Mouse (Mus musculus) midbrain, embryonic 14.5 days (tissue): Measurements from ENCODE around the gene Tmem119. TPM values are rescaled to one million over a fixed set of nuclear protein-coding genes. Genes with fewer than 3 reads are reported as not detected.

Experiments
- ATAC-seq: fragments of 200-750 bp; cut with Nextera tagmentation; 2 replicates; pipeline ENCODE4 v1.8.0; 2017; ENCODE audit warnings: moderate number of reproducible peaks, moderate library complexity; ENCODE audit not compliant: low FRiP score, low TSS enrichment
- DNase-seq: peaks from one replicate; pipeline ENCODE4 v3.0.0-alpha.2; 2015
- H3K27ac ChIP-seq: fragments of 300-500 bp; sonication (generic); replicated peaks from 2 replicates; pipeline ENCODE4 v1.5.1; 2014; ENCODE audit warnings: mild to moderate bottlenecking, low read depth, low read length, moderate library complexity
- H3K27me3 ChIP-seq: fragments of 300-500 bp; sonication (generic); 2 replicates; pipeline ENCODE4 v1.6.1; 2014; ENCODE audit warnings: low read length, control low read depth, mixed read lengths; ENCODE audit not compliant: control insufficient read depth, insufficient read depth
- H3K36me3 ChIP-seq: fragments of 300-500 bp; sonication (generic); 2 replicates; pipeline ENCODE4 v1.6.1; 2014; ENCODE audit warnings: low read length, control low read depth; ENCODE audit not compliant: control insufficient read depth, insufficient read depth
- H3K4me1 ChIP-seq: fragments of 300-500 bp; sonication (generic); 2 replicates; pipeline ENCODE4 v1.6.1; 2014; ENCODE audit warnings: mild to moderate bottlenecking, antibody characterized with exemption, low read length, control low read depth; ENCODE audit not compliant: control insufficient read depth, insufficient read depth
- H3K4me2 ChIP-seq: fragments of 300-500 bp; sonication (generic); 2 replicates; pipeline ENCODE4 v1.6.1; 2014; ENCODE audit warnings: mild to moderate bottlenecking, low read length, moderate library complexity
- H3K4me3 ChIP-seq: fragments of 300-500 bp; sonication (generic); replicated peaks from 2 replicates; pipeline ENCODE4 v1.5.1; 2014; ENCODE audit warnings: low read depth, low read length
- H3K9ac ChIP-seq: fragments of 300-500 bp; sonication (generic); replicated peaks from 2 replicates; pipeline ENCODE4 v1.6.1; 2014; ENCODE audit warnings: mild to moderate bottlenecking, low read length, moderate library complexity
- H3K9me3 ChIP-seq: fragments of 300-500 bp; sonication (generic); 2 replicates; pipeline ENCODE4 v1.6.1; 2016; ENCODE audit warnings: low read length, control low read depth, mixed read lengths; ENCODE audit not compliant: control insufficient read depth
- WGBS: fragments of 180-500 bp; shearing (Covaris S2); extraction: QIAGEN DNeasy Blood & Tissue Kit; methylation state at CpG from one replicate; pipeline ENCODE4 v1.1.7; 2014; 5-methylcytosine and 5-hydroxymethylcytosine counted together
- polyA plus RNA-seq: library from polyadenylated mRNA; unstranded; fragments of >200 nt; fragmentation: Nextera tagmentation; extraction: Ambion mirVana; gene quantifications from 2 replicates; pipeline ENCODE4 v1.2.1, GENCODE M21; 2014

The Tmem119 gene
- polyA plus RNA-seq, 1 experiment from 2014 or later, result 3.2 TPM

DNA sequence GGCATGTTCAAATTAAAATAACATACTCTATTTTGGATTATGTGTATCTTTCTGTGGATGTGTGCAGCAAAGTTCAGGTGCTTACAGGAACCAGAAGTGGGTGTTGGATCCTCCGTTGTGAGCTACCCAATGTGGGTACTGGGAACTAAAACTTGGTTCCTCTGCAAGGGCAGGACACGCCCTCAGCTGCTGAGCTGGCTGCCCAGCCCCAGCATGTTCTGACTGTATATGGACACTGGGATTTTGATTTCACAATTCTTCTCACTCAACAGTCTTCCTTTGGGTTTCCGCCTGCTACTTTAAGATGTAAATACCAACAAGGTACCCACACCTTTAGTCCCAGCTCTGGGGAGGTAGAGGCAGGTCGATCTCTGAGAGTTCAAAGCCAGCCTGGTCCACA is 40.1 kb upstream of the Tmem119 start:
- ATAC-seq, result no peak
- no peak for DNase-seq
- Histone ChIP-seq H3K4me1 (no peaks in the 10 kb centered on the region), H3K27me3 (no peaks in the 10 kb centered on the region), H3K4me2 (no peak overlapping the region), H3K9ac (no peak overlapping the region), H3K27ac (no peak overlapping the region), H3K4me3 (no peak overlapping the region), H3K9me3 (no peaks in the 10 kb centered on the region), H3K36me3 (peaks cover 43% of the 10 kb centered on the region)
- WGBS, result 92% methylated on average over 4 of the region's 4 CpGs

DNA sequence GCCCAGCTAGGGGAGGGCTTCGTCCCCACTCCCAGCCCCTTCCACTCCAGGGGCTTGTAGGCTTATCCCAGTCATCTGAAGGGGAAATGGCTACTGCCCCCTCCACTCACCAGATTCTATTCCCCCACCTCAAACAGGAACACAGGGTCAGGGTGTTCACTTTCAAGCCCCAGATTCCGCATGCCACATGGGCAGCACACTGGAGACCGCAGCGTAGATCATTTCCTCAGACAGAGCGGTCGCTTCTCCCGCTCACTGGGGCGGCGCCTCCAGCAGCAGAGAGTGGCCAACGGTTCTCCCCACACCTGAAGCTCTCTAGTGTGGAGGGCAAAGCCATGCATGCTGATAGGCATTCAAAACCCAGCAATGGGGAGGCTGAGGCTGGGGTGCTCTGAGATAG is 36.6 kb upstream of the Tmem119 start:
- Histone ChIP-seq H3K36me3 (peaks cover 9% of the 10 kb centered on the region), H3K9ac (no peak overlapping the region), H3K27ac (no peak overlapping the region), H3K4me3 (no peak overlapping the region), H3K27me3 (no peaks in the 10 kb centered on the region), H3K4me2 (no peak overlapping the region), H3K4me1 (no peaks in the 10 kb centered on the region), H3K9me3 (no peaks in the 10 kb centered on the region)
- DNase-seq, result no peak
- no peak for ATAC-seq
- 88% methylated on average over 10 of the region's 10 CpGs for WGBS

DNA sequence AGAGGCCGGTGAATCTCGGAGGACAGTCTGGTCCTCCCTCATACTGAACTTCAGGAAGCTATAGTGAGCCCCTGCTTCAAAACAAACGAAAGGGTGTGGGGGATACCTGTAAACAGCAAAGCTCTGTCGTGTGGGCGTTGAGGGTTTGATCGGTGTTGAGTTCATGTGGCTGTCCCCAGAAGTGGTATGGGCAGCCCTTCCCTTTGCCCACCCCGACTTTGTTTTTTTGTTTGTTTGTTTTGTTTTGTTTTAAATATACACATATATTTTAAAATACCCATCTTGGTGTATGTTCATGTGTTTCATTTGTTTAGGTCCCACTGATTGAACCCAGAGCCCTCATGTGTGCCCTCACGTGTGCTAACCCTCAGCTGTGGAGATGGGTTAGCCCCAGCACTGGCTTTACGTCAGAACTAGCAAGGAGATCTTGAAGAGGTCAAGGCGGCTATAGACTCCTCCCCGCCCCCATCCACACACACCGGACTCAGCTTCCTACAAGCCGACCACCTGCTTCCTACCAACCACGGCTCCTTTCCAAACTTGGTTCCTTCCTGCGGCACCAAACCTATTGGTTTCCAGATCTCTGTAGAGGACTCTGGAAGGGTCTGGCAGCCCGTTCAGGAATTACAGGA is 33.1 kb upstream of the Tmem119 start:
- no peaks in the 10 kb centered on the region for H3K4me1 ChIP-seq
- ATAC-seq (no peak), DNase-seq (no peak)
- H3K9me3 ChIP-seq, result no peaks in the 10 kb centered on the region
- H3K27me3 ChIP-seq, result no peaks in the 10 kb centered on the region
- H3K4me3 ChIP-seq, result no peak overlapping the region
- H3K4me2 ChIP-seq, result no peak overlapping the region
- no peaks in the 10 kb centered on the region for H3K36me3 ChIP-seq
- 76% methylated on average over 16 of the region's 16 CpGs for WGBS
- H3K27ac ChIP-seq, result no peak overlapping the region
- no peak overlapping the region for H3K9ac ChIP-seq

GRCm38 (mm10) chr5:113832490-113832901 is 32.2 kb upstream of the Tmem119 start, which contains the start of gene Selplg:
TSS of gene Selplg (minus strand) at chr5:113832644.
- Histone ChIP-seq H3K27me3 (no peaks in the 10 kb centered on the region), H3K4me1 (no peaks in the 10 kb centered on the region), H3K9ac (no peak within 1 kb of the TSS; the same call in 1 of the 2 replicates), H3K27ac (no peak within 1 kb of the TSS; the same call in 1 of the 2 replicates), H3K36me3 (no peaks in the 10 kb centered on the region), H3K9me3 (no peaks in the 10 kb centered on the region), H3K4me3 (no peak within 1 kb of the TSS), H3K4me2 (no peak within 1 kb of the TSS)
- no peak for ATAC-seq
- WGBS, result 52% methylated on average over 8 of the region's 8 CpGs
- no peak for DNase-seq

GRCm38 (mm10) chr5:113831741-113832140 is 31.4 kb upstream of the Tmem119 start:
- Histone ChIP-seq H3K27me3 (no peaks in the 10 kb centered on the region), H3K27ac (no peak overlapping the region), H3K4me2 (no peak overlapping the region), H3K36me3 (no peaks in the 10 kb centered on the region), H3K9ac (no peak overlapping the region), H3K4me1 (no peaks in the 10 kb centered on the region), H3K9me3 (no peaks in the 10 kb centered on the region), H3K4me3 (no peak overlapping the region)
- DNase-seq (no peak), ATAC-seq (no peak)
- 60% methylated on average over 3 of the region's 3 CpGs for WGBS

- 94% methylated on average over 5 of the region's 5 CpGs for WGBS
- ATAC-seq, result no peak
Measured at GRCm38 (mm10) chr5:113830796-113831195, 30.5 kb upstream of the Tmem119 start.

DNA sequence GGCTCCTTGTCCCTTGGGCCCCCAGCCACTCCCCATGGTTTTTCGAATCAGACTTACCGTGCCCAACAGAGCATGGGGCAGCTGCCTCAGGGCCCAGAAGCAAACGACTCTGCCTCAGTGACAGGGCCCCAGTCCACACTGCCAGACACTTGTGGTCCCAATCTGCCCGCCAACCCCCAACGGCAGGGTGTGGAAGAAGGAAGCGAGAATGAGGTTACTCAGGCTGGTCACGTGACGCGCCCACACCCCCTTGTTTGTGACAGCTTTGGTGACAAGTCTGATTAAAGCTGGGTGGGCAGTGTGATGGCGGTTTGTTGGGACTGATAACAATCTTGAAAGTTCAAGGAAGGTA is 30.0 kb upstream of the Tmem119 start:
- no peak overlapping the region for H3K4me2 ChIP-seq
- H3K27ac ChIP-seq, result no peak overlapping the region
- no peaks in the 10 kb centered on the region for H3K36me3 ChIP-seq
- H3K9ac ChIP-seq, result no peak overlapping the region
- H3K9me3 ChIP-seq, result no peaks in the 10 kb centered on the region
- 81% methylated on average over 10 of the region's 10 CpGs for WGBS
- ATAC-seq (no peak), DNase-seq (no peak)
- no peaks in the 10 kb centered on the region for H3K27me3 ChIP-seq
- H3K4me3 ChIP-seq, result no peak overlapping the region
- no peaks in the 10 kb centered on the region for H3K4me1 ChIP-seq

More at GRCm38 (mm10) chr5:113830796-113831195, 30.5 kb upstream of the Tmem119 start:
- Histone ChIP-seq H3K4me3 (no peak overlapping the region), H3K9ac (no peak overlapping the region), H3K4me2 (no peak overlapping the region), H3K36me3 (no peaks in the 10 kb centered on the region), H3K9me3 (no peaks in the 10 kb centered on the region), H3K27me3 (no peaks in the 10 kb centered on the region), H3K27ac (no peak overlapping the region), H3K4me1 (no peaks in the 10 kb centered on the region)
- DNase-seq, result no peak

DNA sequence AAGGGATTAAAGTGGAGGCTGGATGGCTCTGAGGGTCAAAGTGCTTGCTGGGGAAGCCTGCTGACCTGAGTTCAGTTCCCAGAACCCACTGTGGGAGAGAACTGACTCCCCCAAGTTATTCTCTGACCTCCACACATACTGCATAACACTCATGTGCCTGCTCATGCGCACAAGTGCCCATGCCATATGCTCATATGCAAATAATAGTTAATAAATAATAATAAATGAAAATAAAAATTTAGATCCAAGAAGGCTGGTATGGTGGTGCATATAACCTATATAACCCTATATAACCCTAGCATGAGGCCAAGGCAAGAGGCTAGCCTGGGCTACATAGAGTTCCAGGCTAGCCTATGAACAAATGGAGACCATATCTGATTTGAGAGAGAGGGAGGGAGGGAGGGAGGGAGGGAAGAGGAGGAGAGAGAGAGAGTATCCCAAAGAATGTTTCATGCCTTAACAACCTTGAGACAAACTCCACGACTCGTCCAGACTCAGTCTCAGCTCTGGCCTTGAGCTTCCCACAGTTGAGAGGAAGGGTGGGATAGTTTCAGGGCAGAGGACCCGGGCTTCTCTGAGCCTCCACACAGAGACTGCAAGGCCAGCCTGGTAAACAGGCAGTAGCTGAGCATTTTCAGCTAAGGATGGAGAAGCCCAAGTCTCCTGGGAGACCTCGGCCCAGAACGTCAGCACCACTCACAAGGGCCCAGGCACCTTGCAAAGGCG is 29.4 kb upstream of the Tmem119 start:
- Histone ChIP-seq H3K4me3 (no peak overlapping the region), H3K27ac (no peak overlapping the region), H3K4me1 (no peaks in the 10 kb centered on the region), H3K9ac (no peak overlapping the region), H3K9me3 (no peaks in the 10 kb centered on the region), H3K27me3 (no peaks in the 10 kb centered on the region), H3K4me2 (no peak overlapping the region), H3K36me3 (no peaks in the 10 kb centered on the region)
- WGBS, result 78% methylated on average over 7 of the region's 7 CpGs
- DNase-seq (no peak), ATAC-seq (no peak)

DNA sequence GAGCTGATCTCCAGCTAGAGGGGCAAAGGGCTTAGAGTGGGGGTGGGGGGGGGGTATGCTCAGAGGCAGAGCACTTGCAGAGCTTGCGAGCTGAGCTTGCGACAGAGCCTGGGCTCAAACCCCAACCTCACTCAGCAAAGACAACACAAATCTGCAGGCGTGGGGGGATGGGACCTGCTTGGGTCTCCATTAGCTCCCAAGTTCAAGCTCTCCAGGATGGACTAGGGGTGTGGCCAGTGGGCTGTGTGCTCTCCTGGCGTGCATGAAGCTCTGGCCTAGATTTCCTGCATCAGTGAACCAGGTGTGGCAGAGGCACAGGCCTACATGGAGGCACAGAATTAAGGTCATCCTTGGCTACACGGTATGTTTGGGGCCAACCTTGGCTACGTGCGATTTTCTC is 28.2 kb upstream of the Tmem119 start:
- Histone ChIP-seq H3K36me3 (no peaks in the 10 kb centered on the region), H3K4me1 (no peaks in the 10 kb centered on the region), H3K9me3 (no peaks in the 10 kb centered on the region), H3K4me2 (no peak overlapping the region), H3K27ac (no peak overlapping the region), H3K9ac (no peak overlapping the region), H3K4me3 (no peak overlapping the region), H3K27me3 (no peaks in the 10 kb centered on the region)
- DNase-seq (no peak), ATAC-seq (no peak)
- 65% methylated on average over 7 of the region's 7 CpGs for WGBS
